Mouse (Mus musculus) lung, embryonic 16.5 days (tissue): ENCODE measurements at regions not wholly inside any gene's neighbourhood (a gene's known extent, or its start where the extent isn't known, plus 50 kb on each side); places are given as distances from the start of the nearest gene placed in this dataset.

Experiments
- ATAC-seq: fragments of 200-750 bp; cut with Nextera tagmentation; 2 replicates; pipeline ENCODE4 v1.8.0; 2017; ENCODE audit warnings: low read depth, mild to moderate bottlenecking, moderate library complexity
- H3K27ac ChIP-seq: fragments of 300-500 bp; sonication (generic); 2 replicates; pipeline ENCODE4 v1.5.1; 2014; ENCODE audit warnings: mild to moderate bottlenecking, control low read depth, low read length
- H3K27me3 ChIP-seq: fragments of 300-500 bp; sonication (generic); 2 replicates; pipeline ENCODE4 v1.6.1; 2014; ENCODE audit warnings: low read depth, low read length, mixed read lengths; ENCODE audit not compliant: control insufficient read depth, insufficient read depth
- H3K36me3 ChIP-seq: fragments of 300-500 bp; sonication (generic); 2 replicates; pipeline ENCODE4 v1.6.1; 2014; ENCODE audit warnings: low read length; ENCODE audit not compliant: control insufficient read depth, insufficient read depth
- H3K4me1 ChIP-seq: fragments of 300-500 bp; sonication (generic); replicated peaks from 2 replicates; pipeline ENCODE4 v1.6.1; 2014; ENCODE audit warnings: low read length, mixed read lengths; ENCODE audit not compliant: control insufficient read depth, insufficient read depth
- H3K4me2 ChIP-seq: fragments of 300-500 bp; sonication (generic); 2 replicates; pipeline ENCODE4 v1.6.1; 2014; ENCODE audit warnings: low read depth, low read length, control low read depth
- H3K4me3 ChIP-seq: fragments of 300-500 bp; sonication (generic); 2 replicates; pipeline ENCODE4 v1.5.1; 2014; ENCODE audit warnings: mild to moderate bottlenecking, low read length, control low read depth
- H3K9ac ChIP-seq: fragments of 300-500 bp; sonication (generic); 2 replicates; pipeline ENCODE4 v1.6.1; 2014; ENCODE audit warnings: low read length, control low read depth
- H3K9me3 ChIP-seq: fragments of 300-500 bp; sonication (generic); 2 replicates; pipeline ENCODE4 v1.6.1; 2016; ENCODE audit warnings: low read length; ENCODE audit not compliant: control insufficient read depth
- WGBS: fragments of 180-500 bp; shearing (Covaris S2); extraction: QIAGEN DNeasy Blood & Tissue Kit; methylation state at CpG from one replicate; pipeline ENCODE4 v1.1.7; 2014; 5-methylcytosine and 5-hydroxymethylcytosine counted together

DNA sequence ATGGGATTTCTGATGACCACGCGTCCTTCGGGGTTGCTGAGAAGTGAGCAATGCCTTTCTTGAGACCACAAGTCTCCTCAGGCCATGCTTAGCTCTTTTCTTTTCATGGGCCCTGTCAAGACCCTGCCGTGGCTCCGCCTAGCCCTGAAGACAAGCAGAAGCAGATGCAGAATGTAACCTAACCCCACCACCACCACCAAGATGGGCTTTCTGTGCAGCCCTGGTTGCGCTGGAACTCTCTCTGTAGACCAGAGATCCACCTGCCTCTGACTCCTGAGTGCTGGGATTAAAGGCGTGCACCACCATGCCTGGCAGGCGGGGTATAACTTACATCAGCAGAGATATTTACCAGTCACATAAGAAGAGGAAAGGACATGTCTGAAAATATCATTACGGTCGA lies 199.4 kb upstream of the Mphosph6 start:
- H3K27ac ChIP-seq, result no peak overlapping the region
- H3K9me3 ChIP-seq, result no peaks in the 10 kb centered on the region
- 80% methylated on average over 10 of the region's 10 CpGs for WGBS
- 0 out of 2 replicates have a peak, but pooled peaks cover 2% of the 10 kb centered on the region for H3K4me1 ChIP-seq
- ATAC-seq, result no peak
- no peak overlapping the region for H3K4me3 ChIP-seq
- no peak overlapping the region for H3K4me2 ChIP-seq
- H3K27me3 ChIP-seq, result no peaks in the 10 kb centered on the region
- no peaks in the 10 kb centered on the region for H3K36me3 ChIP-seq
- no peak overlapping the region for H3K9ac ChIP-seq

GRCm38 (mm10) chr8:117991826-117992225 lies 190.1 kb upstream of the Mphosph6 start:
- 75% methylated on average over 7 of the region's 7 CpGs for WGBS
- H3K9ac ChIP-seq, result no peak overlapping the region
- H3K27ac ChIP-seq, result no peak overlapping the region
- no peak overlapping the region for H3K4me3 ChIP-seq
- no peaks in the 10 kb centered on the region; the same call in 1 of the 2 replicates for H3K9me3 ChIP-seq
- ATAC-seq, result no peak
- H3K27me3 ChIP-seq, result no peaks in the 10 kb centered on the region
- H3K36me3 ChIP-seq, result no peaks in the 10 kb centered on the region
- H3K4me1 ChIP-seq, result no peaks in the 10 kb centered on the region
- H3K4me2 ChIP-seq, result no peak overlapping the region

GRCm38 (mm10) chr8:117988781-117989180 lies 187.0 kb upstream of the Mphosph6 start:
- H3K9me3 ChIP-seq, result peaks cover 6% of the 10 kb centered on the region
- WGBS, result 29% methylated on average over 5 of the region's 5 CpGs
- H3K4me2 ChIP-seq, result no peak overlapping the region
- H3K27me3 ChIP-seq, result no peaks in the 10 kb centered on the region
- no peaks in the 10 kb centered on the region for H3K36me3 ChIP-seq
- H3K27ac ChIP-seq, result no peak overlapping the region
- no peaks in the 10 kb centered on the region for H3K4me1 ChIP-seq
- ATAC-seq, result no peak
- no peak overlapping the region for H3K4me3 ChIP-seq
- no peak overlapping the region for H3K9ac ChIP-seq

DNA sequence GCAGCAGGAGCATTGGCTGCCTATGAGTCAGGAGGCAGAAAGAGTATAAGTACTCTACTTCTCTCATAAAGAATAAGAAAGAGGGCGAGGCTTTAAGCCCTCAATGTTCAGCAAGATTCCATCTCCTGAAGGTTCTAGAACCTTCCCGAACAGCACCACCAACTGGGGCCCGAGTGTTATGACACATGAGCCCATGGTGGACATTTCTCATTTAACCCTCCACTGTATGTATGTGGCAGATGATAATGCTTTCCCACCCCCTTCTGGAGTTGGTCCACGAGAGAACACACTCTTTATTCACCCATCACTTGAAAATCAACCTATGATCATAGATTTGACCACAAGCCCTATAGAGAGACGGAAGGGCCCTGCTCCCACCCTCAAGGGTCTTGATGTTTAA lies 166.6 kb upstream of the Mphosph6 start:
- H3K27ac ChIP-seq, result no peak overlapping the region

GRCm38 (mm10) chr8:117966556-117966955 lies 164.8 kb upstream of the Mphosph6 start:
- Histone ChIP-seq H3K27me3 (no peaks in the 10 kb centered on the region), H3K4me1 (no peaks in the 10 kb centered on the region), H3K4me2 (no peak overlapping the region), H3K9ac (no peak overlapping the region), H3K9me3 (no peaks in the 10 kb centered on the region), H3K4me3 (no peak overlapping the region), H3K27ac (no peak overlapping the region), H3K36me3 (no peaks in the 10 kb centered on the region)
- no peak for ATAC-seq
- WGBS, result 80% methylated on average over 5 of the region's 5 CpGs

More for the DNA sequence above, 166.6 kb upstream of the Mphosph6 start:
- Histone ChIP-seq H3K9ac (no peak overlapping the region), H3K4me3 (no peak overlapping the region), H3K4me2 (no peak overlapping the region), H3K36me3 (no peaks in the 10 kb centered on the region), H3K4me1 (no peaks in the 10 kb centered on the region), H3K9me3 (no peaks in the 10 kb centered on the region), H3K27me3 (no peaks in the 10 kb centered on the region)
- ATAC-seq, result no peak
- 79% methylated on average over 5 of the region's 5 CpGs for WGBS

DNA sequence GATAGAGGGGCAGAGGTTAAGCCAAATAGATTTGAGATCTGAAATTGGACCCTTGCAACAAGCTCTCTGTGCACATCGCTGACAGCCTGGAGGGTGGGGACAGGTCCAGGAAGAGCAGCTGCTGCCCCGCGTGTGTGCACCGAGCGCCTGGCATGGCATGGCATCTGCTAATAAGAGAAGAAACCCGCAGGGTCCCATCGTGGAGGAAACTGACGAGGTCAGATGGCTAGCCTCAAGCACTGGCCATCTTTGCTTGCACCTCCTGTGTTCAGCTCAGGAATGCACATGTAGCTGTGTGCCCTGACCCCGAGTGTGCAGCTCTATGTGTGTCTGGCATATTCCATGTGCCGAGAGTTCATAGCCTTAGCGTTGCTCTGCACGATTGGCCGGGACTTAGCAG lies 161.7 kb upstream of the Mphosph6 start:
- Histone ChIP-seq H3K9me3 (no peaks in the 10 kb centered on the region), H3K4me1 (no peaks in the 10 kb centered on the region), H3K4me3 (no peak overlapping the region), H3K27ac (no peak overlapping the region), H3K27me3 (no peaks in the 10 kb centered on the region), H3K36me3 (no peaks in the 10 kb centered on the region), H3K9ac (no peak overlapping the region), H3K4me2 (no peak overlapping the region)
- no peak for ATAC-seq
- 75% methylated on average over 13 of the region's 13 CpGs for WGBS

GRCm38 (mm10) chr8:117962666-117963065 lies 160.9 kb upstream of the Mphosph6 start:
- WGBS, result 62% methylated on average over 8 of the region's 8 CpGs

GRCm38 (mm10) chr8:117959501-117959900 lies 157.8 kb upstream of the Mphosph6 start:
- 70% methylated on average over 8 of the region's 8 CpGs for WGBS
- no peak overlapping the region for H3K9ac ChIP-seq
- ATAC-seq, result no peak

More at GRCm38 (mm10) chr8:117962666-117963065, 160.9 kb upstream of the Mphosph6 start:
- Histone ChIP-seq H3K36me3 (no peaks in the 10 kb centered on the region), H3K9ac (no peak overlapping the region), H3K4me3 (no peak overlapping the region), H3K4me1 (no peaks in the 10 kb centered on the region), H3K27ac (no peak overlapping the region), H3K27me3 (no peaks in the 10 kb centered on the region), H3K9me3 (no peaks in the 10 kb centered on the region), H3K4me2 (no peak overlapping the region)
- ATAC-seq, result no peak

DNA sequence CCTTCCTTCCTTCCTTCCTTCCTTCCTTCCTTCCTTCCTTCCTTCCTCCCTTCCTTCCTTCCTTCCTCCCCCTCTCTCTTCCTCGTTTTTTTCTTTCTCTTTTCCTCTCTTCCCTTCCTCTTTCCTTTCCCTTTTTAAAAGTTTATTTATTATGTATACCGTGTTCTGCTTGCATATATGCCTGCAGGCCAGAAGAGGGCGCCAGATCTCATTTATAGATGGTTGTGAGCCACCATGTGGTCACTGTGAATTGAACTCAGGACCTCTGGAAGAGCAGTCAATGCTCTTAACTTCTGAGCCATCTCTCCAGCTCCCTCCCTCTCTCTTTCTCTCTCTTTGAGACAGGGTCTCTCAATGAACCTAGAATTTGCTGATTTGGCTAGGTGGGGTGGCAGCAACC lies 157.2 kb upstream of the Mphosph6 start:
- H3K9me3 ChIP-seq, result no peaks in the 10 kb centered on the region
- no peak for ATAC-seq
- H3K36me3 ChIP-seq, result no peaks in the 10 kb centered on the region
- no peak overlapping the region for H3K9ac ChIP-seq
- H3K27ac ChIP-seq, result no peak overlapping the region
- H3K4me1 ChIP-seq, result no peaks in the 10 kb centered on the region
- no peaks in the 10 kb centered on the region; the same call in 1 of the 2 replicates for H3K27me3 ChIP-seq
- H3K4me2 ChIP-seq, result no peak overlapping the region
- no peak overlapping the region for H3K4me3 ChIP-seq
- WGBS, result 40% methylated on average over 3 of the region's 3 CpGs

More at GRCm38 (mm10) chr8:117959501-117959900, 157.8 kb upstream of the Mphosph6 start:
- no peak overlapping the region for H3K27ac ChIP-seq
- H3K4me1 ChIP-seq, result no peaks in the 10 kb centered on the region
- no peaks in the 10 kb centered on the region for H3K9me3 ChIP-seq
- no peak overlapping the region for H3K4me2 ChIP-seq
- no peaks in the 10 kb centered on the region; the same call in 1 of the 2 replicates for H3K27me3 ChIP-seq
- no peaks in the 10 kb centered on the region for H3K36me3 ChIP-seq
- no peak overlapping the region for H3K4me3 ChIP-seq

DNA sequence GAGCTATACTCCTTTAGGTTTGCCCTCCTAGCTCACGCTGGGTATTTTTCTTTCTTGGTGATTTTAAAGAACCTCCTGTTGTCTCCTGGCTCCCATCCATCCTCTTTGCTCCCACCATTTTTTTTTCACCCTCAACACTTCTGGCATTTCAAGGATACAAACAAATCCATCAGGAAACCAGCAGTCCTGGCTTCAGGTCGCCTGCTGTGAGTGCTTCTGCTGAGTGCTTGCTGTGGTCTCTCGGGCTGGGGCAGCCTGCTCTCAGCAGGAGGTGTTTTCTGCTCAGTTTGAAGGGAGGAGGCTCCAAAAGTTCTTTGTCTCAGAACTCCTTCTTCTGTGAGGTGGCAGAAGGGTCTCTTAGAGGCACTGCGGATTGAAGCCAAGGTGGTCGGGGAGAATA lies 149.9 kb upstream of the Mphosph6 start:
- H3K4me1 ChIP-seq, result no peaks in the 10 kb centered on the region
- no peaks in the 10 kb centered on the region for H3K9me3 ChIP-seq
- no peak overlapping the region for H3K4me2 ChIP-seq
- ATAC-seq, result no peak
- no peaks in the 10 kb centered on the region for H3K36me3 ChIP-seq
- no peak overlapping the region for H3K9ac ChIP-seq
- no peak overlapping the region for H3K4me3 ChIP-seq
- no peak overlapping the region for H3K27ac ChIP-seq
- WGBS, result 19% methylated on average over 5 of the region's 5 CpGs
- H3K27me3 ChIP-seq, result no peaks in the 10 kb centered on the region; the same call in 1 of the 2 replicates
